Mouse (Mus musculus) liver, postnatal 0 days (tissue): ENCODE measurements at regions not wholly inside any gene's neighbourhood (a gene's known extent, or its start where the extent isn't known, plus 50 kb on each side); places are given as distances from the start of the nearest gene placed in this dataset.

Source experiments
- ATAC-seq: fragments of 200-750 bp; cut with Nextera tagmentation; 2 replicates; pipeline ENCODE4 v1.8.0; 2017; ENCODE audit warnings: mild to moderate bottlenecking, moderate library complexity
- DNase-seq: peaks from one replicate; pipeline ENCODE4 v3.0.0-alpha.2; 2016
- H3K27ac ChIP-seq: fragments of 300-500 bp; sonication (generic); 2 replicates; pipeline ENCODE4 v1.5.1; 2014; ENCODE audit warnings: antibody characterized with exemption, moderate library complexity, mild to moderate bottlenecking, low read depth
- H3K27me3 ChIP-seq: fragments of 300-500 bp; sonication (generic); 2 replicates; pipeline ENCODE4 v1.6.1; 2014; ENCODE audit warnings: low read length, control low read depth, mixed read lengths; ENCODE audit not compliant: insufficient read depth
- H3K36me3 ChIP-seq: fragments of 300-500 bp; sonication (generic); replicated peaks from 2 replicates; pipeline ENCODE4 v1.6.1; 2014; ENCODE audit warnings: mild to moderate bottlenecking, control low read depth, low read length, moderate library complexity, mixed read lengths; ENCODE audit not compliant: insufficient read depth
- H3K4me1 ChIP-seq: fragments of 300-500 bp; sonication (generic); 2 replicates; pipeline ENCODE4 v1.6.1; 2014; ENCODE audit warnings: antibody characterized with exemption, mild to moderate bottlenecking, control low read depth; ENCODE audit not compliant: insufficient read depth
- H3K4me2 ChIP-seq: fragments of 300-500 bp; sonication (generic); 2 replicates; pipeline ENCODE4 v1.6.1; 2014; ENCODE audit warnings: low read depth, mild to moderate bottlenecking, low read length, moderate library complexity, mixed read lengths
- H3K4me3 ChIP-seq: fragments of 300-500 bp; sonication (generic); 2 replicates; pipeline ENCODE4 v1.5.1; 2014; ENCODE audit warnings: low read depth, low read length
- H3K9ac ChIP-seq: fragments of 300-500 bp; sonication (generic); replicated peaks from 2 replicates; pipeline ENCODE4 v1.6.1; 2014; ENCODE audit warnings: mild to moderate bottlenecking, moderate library complexity
- H3K9me3 ChIP-seq: fragments of 300-500 bp; sonication (generic); 2 replicates; pipeline ENCODE4 v1.6.1; 2016; ENCODE audit warnings: mild to moderate bottlenecking, control low read depth, low read length, mixed read lengths
- CTCF ChIP-seq: sonication (generic); IDR thresholded peaks from 2 replicates; pipeline ENCODE4 v1.5.1; 2016; ENCODE audit warnings: antibody characterized with exemption, low read depth
- EP300 ChIP-seq: IDR thresholded peaks from 2 replicates; pipeline ENCODE4 v1.6.1; 2016; ENCODE audit warnings: antibody characterized with exemption, low read depth, mild to moderate bottlenecking
- WGBS: fragments of 180-500 bp; shearing (Covaris S2); extraction: QIAGEN DNeasy Blood & Tissue Kit; methylation state at CpG from one replicate; pipeline ENCODE4 v1.1.7; 2014; ENCODE audit not compliant: insufficient replicate concordance; 5-methylcytosine and 5-hydroxymethylcytosine counted together

DNA sequence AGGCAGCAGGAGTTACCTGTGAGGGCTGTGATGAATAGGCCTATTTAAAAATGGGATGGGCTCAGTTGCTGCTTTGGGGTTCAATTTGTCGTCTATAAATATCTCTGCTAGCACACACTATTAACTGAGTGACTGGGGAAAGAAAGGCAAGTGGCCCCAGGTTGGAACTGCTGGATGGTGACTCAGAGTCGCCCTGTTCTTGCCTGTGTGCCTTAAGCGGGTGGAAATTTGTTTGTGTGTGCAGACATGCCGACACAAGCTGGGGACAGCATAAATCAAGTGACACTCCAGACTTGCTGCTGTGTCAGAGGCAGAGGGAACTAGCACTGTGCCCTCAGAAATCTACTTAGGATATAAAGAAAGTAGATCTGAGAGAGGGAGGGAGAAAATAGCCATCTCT, 124.9 kb downstream of the Tmx1 start:
- DNase-seq (no peak), ATAC-seq (no peak)
- Histone ChIP-seq H3K4me1 (no peaks in the 10 kb centered on the region), H3K27me3 (no peaks in the 10 kb centered on the region), H3K36me3 (no peaks in the 10 kb centered on the region), H3K9ac (no peak overlapping the region), H3K4me2 (no peak overlapping the region), H3K4me3 (no peak overlapping the region), H3K9me3 (0 out of 2 replicates have a peak, but pooled peaks cover 2% of the 10 kb centered on the region), H3K27ac (no peak overlapping the region)
- TF ChIP-seq CTCF (no peak), EP300 (no peak)
- WGBS: 57% methylated on average over 4 of the region's 4 CpGs

DNA sequence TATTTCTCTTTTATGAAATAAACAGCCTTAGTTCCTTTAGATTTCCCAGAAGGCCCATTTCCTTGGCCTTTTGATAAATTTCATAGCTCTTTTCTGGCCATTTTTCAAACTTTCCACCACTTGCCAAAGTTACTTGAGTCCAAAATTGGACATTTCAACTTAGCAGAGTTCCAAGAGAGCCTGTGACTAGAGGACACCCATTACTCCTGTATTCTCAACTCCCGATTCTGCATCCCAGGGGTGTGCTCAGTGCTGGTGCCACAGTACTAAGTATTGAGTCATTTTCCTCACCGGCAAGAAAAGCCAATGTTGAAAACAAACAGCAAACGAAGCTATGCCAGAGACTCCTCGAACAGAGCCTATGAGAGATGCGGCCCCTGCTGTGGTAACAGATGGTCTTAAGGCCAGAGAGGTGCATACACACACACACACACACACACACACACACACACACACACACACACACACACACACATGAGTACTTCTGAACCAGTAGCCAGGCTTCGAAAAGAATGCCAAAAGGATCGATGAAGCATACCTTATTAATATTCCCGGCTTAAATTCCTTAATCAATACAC, 126.5 kb downstream of the Tmx1 start:
- Histone ChIP-seq H3K4me1 (no peaks in the 10 kb centered on the region), H3K36me3 (no peaks in the 10 kb centered on the region), H3K4me3 (no peak overlapping the region), H3K27me3 (no peaks in the 10 kb centered on the region), H3K27ac (no peak overlapping the region), H3K9me3 (0 out of 2 replicates have a peak, but pooled peaks cover 5% of the 10 kb centered on the region), H3K9ac (no peak overlapping the region), H3K4me2 (no peak overlapping the region)
- DNase-seq (no peak), ATAC-seq (no peak)
- no peak for TF ChIP-seq EP300
- no peak for TF ChIP-seq CTCF
- WGBS: 77% methylated on average over 8 of the region's 8 CpGs

DNA sequence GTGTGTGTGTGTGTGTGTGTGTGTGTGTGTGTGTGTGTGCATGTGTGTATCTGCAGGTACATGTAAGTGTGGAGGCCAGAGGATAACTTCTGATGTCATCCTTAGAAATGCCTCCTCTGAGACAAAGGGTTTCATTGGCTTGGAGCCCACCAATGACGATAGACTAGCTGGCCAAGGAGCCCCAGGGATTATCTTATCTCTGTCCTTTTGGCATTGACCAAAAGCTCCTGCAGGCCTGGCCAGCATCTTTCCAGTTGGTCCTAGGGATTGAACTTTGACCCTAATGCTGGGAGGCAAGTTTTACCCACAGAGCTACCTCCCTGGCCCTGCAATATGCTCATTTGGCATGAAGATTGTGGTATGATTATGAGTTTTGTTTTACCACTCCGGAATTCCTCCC, 133.3 kb downstream of the Tmx1 start:
- ATAC-seq (no peak), DNase-seq (no peak)
- Histone ChIP-seq H3K27me3 (no peaks in the 10 kb centered on the region), H3K4me3 (no peak overlapping the region), H3K9ac (no peak overlapping the region), H3K27ac (no peak overlapping the region), H3K9me3 (0 out of 2 replicates have a peak, but pooled peaks cover 5% of the 10 kb centered on the region), H3K4me2 (no peak overlapping the region), H3K36me3 (no peaks in the 10 kb centered on the region), H3K4me1 (no peaks in the 10 kb centered on the region)
- TF ChIP-seq CTCF: no peak
- TF ChIP-seq EP300: no peak
- 67% methylated on average over 2 of the region's 2 CpGs for WGBS

DNA sequence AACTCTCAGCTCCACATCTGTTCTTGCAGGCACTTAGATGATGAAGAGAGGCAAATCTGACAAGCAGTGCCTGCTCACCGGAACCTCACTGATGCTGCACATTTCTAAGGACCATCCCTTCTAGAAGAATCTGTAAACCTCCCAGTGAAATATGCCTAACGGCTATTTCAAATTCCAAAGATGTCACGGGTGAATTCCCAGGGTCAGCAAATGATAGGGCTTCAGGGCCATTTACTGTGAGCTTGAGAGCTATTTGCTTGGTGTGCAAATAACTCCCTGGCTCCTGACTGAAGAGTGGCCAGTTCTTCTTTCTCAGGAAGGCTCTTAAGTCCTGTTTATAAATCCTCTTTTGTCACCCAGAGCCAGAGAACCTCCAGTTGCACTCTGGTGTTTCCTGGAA, 135.3 kb downstream of the Tmx1 start:
- WGBS: 64% methylated on average over 3 of the region's 3 CpGs
- TF ChIP-seq EP300 (no peak), CTCF (no peak)
- no peak for DNase-seq
- Histone ChIP-seq H3K27me3 (no peaks in the 10 kb centered on the region), H3K4me2 (no peak overlapping the region), H3K36me3 (no peaks in the 10 kb centered on the region), H3K4me1 (no peaks in the 10 kb centered on the region), H3K27ac (no peak overlapping the region), H3K9me3 (no peaks in the 10 kb centered on the region), H3K9ac (no peak overlapping the region), H3K4me3 (no peak overlapping the region)
- ATAC-seq: no peak

DNA sequence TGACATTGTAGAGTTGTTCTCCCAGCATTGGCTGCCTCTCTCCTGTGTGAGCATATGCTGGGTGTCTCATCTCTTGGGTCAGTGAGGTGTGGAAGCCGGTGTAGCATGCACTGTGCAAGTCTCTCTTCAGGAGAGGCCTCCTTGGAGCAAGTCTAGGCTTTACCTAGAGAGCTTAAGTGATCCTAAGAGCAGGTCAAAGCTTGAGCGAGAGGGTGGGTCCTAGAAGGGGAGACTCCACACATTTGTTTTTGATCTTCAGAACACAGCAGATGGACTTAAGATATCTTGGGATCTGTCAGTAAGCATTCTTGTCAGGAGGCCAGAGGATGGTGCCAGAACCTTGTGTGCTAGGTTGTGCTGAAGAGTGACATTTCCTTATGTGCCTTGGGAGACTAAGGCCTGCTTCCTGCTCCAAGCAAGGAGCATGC, 136.4 kb downstream of the Tmx1 start:
- H3K4me2 ChIP-seq: no peak overlapping the region
- no peaks in the 10 kb centered on the region for H3K27me3 ChIP-seq
- WGBS: 81% methylated on average over 2 of the region's 2 CpGs
- no peaks in the 10 kb centered on the region for H3K36me3 ChIP-seq
- H3K9me3 ChIP-seq: no peaks in the 10 kb centered on the region
- H3K9ac ChIP-seq: no peak overlapping the region
- H3K4me3 ChIP-seq: no peak overlapping the region
- H3K4me1 ChIP-seq: no peaks in the 10 kb centered on the region
- no peak overlapping the region for H3K27ac ChIP-seq
- TF ChIP-seq CTCF (no peak), EP300 (no peak)
- DNase-seq (no peak), ATAC-seq (no peak)

DNA sequence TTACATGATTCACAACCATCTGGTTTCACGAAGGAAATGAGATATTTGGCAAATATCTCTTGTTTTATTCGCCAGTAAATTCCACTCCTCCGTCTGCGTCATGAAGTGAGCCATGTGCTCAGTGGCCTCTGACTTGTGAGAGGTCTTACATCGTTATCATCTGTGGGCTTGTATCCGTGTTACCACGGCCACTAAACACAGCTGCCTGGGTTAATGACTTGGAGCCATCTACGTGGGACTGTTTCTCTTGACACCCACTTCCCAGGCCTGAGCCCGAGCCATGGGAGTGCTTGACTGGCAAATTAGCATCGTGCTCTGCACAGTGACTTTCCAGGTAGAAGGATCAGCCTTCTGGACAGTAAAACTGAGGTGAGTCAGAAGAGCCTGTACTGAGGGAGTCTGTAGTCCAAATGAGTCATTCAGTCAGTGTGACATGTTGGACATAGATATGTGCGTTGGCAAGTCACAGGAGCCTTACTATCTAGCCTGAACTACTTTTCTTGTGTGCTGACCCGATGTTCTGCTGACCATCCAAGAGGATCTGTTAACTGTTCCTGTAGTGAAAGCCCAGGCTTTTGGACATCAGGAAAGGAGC, 137.7 kb downstream of the Tmx1 start:
- Histone ChIP-seq H3K4me2 (no peak overlapping the region), H3K9ac (no peak overlapping the region), H3K27ac (no peak overlapping the region), H3K27me3 (no peaks in the 10 kb centered on the region), H3K4me1 (no peaks in the 10 kb centered on the region), H3K36me3 (no peaks in the 10 kb centered on the region), H3K4me3 (no peak overlapping the region), H3K9me3 (no peaks in the 10 kb centered on the region)
- WGBS: 79% methylated on average over 12 of the region's 12 CpGs
- ATAC-seq (no peak), DNase-seq (no peak)
- TF ChIP-seq CTCF (no peak), EP300 (no peak)
